Mouse (Mus musculus): ENCODE data around the gene Map2.

- TF ChIP-seq CTCF (IDR thresholded peaks at IDR 0.05; ENCODE audit: low read depth, low read length): no peak
- no peak for TF ChIP-seq TAL1 (conservative IDR thresholded peaks at IDR 0.05; ENCODE audit: low read depth, low read length)
Measured at GRCm38 (mm10) chr1:66252333-66252724, 77.3 kb downstream of the Map2 start.

Measured in G1E (cell line).